Mouse (Mus musculus): ENCODE results near the gene Lamc1. TPM values are rescaled to one million over a fixed set of nuclear protein-coding genes. Genes with fewer than 3 reads are reported as not detected.

The Lamc1 gene
- total RNA-seq, 2 experiments from 2014 or later, result 23.2 to 29.4 TPM

GRCm38 (mm10) chr1:153274611-153275010, 58.0 kb downstream of the Lamc1 start:
- intact Hi-C loops (cut with DNase I), result no loop called here
- DNase-seq (ENCODE audit: low spot score in 2 of 2), result no peak

DNA sequence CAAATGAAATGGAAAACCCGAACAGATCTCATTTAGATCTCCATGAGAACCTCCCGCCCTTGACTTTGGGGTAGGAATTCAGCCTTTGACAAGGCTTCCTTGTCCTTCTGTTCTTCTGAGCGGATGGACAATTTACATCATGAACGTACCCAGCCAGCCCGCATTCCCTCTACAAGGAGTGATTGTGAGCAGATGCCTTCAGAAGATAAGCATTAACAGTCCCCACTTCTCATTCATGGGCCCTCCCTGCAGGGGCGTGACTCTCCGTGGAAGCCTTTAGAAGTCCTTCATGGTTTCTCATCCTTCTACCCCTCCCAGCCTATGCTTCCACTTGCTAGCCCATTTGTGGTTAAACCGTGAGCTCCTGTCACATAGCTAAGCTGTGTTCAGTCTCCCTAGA, 58.9 kb downstream of the Lamc1 start:
- DNase-seq (ENCODE audit: low spot score in 2 of 2), result peak in 1 of 2 experiments; percentile 34
- intact Hi-C loops (cut with DNase I), result no loop called here

DNA sequence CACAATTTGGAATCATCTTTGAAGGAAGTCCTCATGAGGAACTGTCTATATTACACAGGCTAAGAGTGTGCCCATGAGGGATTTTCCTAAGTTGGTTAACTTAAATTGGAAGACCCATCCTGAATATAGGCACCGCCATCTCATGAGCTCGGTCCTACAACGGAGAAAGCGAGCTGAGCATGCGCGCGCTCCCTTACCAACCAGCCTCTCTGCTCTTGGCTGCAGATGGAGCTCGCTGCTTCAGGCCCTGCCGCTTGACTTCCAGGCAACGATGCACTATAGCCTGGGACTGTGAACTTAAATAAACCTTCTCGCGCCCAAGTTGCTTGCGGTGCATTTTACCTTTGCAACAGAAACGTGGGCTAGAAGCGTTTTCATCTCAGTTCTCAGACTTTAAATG, 61.8 kb downstream of the Lamc1 start:
- intact Hi-C loops (cut with DNase I), result no loop called here
- DNase-seq (ENCODE audit: low spot score in 2 of 2), result no peak

DNA sequence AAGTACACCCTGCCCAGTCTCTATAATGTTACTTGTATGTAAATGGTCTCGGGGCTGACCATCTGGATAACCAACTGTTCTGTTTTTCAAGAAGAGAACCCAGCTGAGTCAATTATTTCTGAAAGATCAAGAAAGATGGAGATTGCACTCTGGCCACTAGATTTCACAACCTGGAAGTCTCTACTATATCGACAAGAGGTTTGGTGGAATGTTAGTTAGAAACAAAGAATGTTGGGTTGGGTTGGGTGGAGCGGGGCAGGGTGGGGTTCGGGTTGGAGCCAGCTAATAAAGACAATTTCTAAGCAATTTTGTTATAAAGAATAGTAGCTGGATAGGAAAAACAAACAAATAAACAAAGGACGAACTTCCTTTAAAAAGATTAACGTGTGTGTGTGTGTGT, 62.9 kb downstream of the Lamc1 start:
- intact Hi-C loops (cut with DNase I), result loop anchor here (5.0 kb wide), 1 partner anchor 63 kb away; the partner anchor contains the start of gene Lamc1
- DNase-seq (ENCODE audit: low spot score in 2 of 2), result no peak

GRCm38 (mm10) chr1:153268806-153269309, 63.7 kb downstream of the Lamc1 start:
- intact Hi-C loops (cut with DNase I), result loop anchor here (5.0 kb wide), 1 partner anchor 63 kb away; the partner anchor contains the start of gene Lamc1
- DNase-seq (ENCODE audit: low spot score in 2 of 2), result no peak

DNA sequence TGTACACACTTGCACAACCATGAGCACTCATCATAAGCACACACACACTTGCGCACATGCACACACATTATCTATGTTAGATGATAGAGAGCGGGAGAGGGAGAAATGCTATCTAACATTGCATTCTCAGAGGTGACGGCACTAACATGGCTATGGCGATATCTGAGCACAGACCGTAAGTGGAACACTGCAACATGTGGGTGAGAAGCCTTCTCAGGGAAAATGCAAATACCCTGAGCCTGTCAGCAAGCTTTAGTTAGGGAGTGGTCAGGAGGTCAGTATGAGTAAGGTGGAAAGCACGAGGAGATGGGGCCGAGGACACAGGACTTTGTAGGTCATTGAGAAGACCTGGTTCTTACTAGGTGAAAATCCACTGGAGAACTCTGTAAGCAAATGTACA, 64.3 kb downstream of the Lamc1 start:
- intact Hi-C loops (cut with DNase I), result loop anchor here (5.0 kb wide), 1 partner anchor 64 kb away; the partner anchor contains the start of gene Lamc1

DNA sequence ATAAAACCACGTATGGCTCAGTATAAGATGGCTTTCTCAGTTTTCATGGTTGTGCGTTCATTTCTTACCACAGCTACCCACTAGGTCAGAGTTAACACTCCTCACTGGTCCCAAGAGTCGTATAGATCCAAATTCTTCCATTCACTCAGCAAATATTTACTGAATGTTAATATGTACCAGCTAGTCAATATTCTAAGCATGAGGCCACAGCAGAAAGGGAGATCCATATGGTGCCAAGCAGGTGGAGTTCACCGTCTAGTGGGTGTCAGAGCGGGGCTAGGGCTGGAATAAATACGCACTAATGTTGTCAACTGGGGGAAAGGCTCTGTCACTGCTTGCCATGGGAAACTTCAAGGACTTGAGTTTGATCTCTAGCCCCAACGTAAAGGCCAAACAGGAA, 64.9 kb downstream of the Lamc1 start:
- DNase-seq (ENCODE audit: low spot score in 2 of 2), result no peak
- intact Hi-C loops (cut with DNase I), result loop anchor here (5.0 kb wide), 1 partner anchor 65 kb away; the partner anchor contains the start of gene Lamc1

More for the DNA sequence above, 64.3 kb downstream of the Lamc1 start:
- DNase-seq (ENCODE audit: low spot score in 2 of 2), result no peak

GRCm38 (mm10) chr1:153266891-153267290, 65.7 kb downstream of the Lamc1 start:
- intact Hi-C loops (cut with DNase I), result loop anchor here (5.0 kb wide), 1 partner anchor 65 kb away; the partner anchor contains the start of gene Lamc1
- DNase-seq (ENCODE audit: low spot score in 2 of 2), result peak in 1 of 2 experiments; percentile 65

GRCm38 (mm10) chr1:153265579-153265978, 67.0 kb downstream of the Lamc1 start:
- intact Hi-C loops (cut with DNase I), result loop anchor here (5.0 kb wide), 1 partner anchor 67 kb away; the partner anchor contains the start of gene Lamc1
- no peak for DNase-seq (ENCODE audit: low spot score in 2 of 2)

DNA sequence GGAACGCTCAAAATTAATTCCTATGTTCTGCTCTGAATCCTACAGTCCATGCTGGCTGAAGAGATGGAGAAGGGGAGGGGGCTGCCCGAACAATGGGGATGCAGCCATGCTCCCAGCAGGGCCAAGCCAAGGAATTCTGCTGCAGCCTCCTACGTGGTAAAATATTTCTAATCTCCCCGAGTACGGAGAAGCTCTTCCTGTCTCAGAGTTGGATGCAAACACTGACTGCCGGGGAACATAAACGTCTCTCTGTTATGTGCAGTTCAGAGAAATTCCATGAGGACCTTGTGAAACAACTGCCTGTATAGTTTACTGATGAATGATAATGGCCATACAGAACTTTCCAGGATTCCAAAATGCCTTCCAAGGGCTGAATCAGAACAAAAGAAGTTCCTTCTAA, 67.5 kb downstream of the Lamc1 start:
- DNase-seq (ENCODE audit: low spot score in 2 of 2), result no peak
- intact Hi-C loops (cut with DNase I), result loop anchor here (5.0 kb wide), 1 partner anchor 67 kb away; the partner anchor contains the start of gene Lamc1

DNA sequence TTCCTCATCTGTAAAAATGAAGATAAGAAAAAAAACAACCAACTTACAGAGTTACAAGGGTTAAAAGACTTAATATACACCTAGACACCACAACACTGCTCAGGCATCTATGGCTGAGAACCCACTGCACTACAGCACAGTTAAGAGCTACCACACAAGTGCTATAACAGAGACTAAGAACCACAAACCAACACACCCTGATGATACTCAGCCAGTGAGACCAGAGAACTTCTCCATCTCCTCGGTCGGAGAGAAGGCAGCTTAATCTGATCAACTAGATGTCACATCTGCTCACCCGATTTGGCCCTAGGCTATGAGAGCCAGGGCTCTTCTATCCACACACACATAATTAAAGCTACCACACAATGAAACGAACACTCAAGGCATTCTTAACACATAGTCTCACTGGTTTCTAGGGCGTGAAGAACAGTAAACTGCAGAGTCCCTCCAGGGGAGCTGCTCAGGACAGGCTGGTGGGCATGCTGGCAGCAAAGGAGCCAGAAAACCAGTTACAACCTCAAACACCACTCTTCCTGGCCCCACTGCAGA, 72.8 kb downstream of the Lamc1 start:
- intact Hi-C loops (cut with DNase I), result no loop called here
- DNase-seq (ENCODE audit: low spot score in 2 of 2), result no peak

GRCm38 (mm10) chr1:153252540-153253210, 79.9 kb downstream of the Lamc1 start:
- DNase-seq (ENCODE audit: low spot score in 2 of 2), result no peak
- intact Hi-C loops (cut with DNase I), result no loop called here

- intact Hi-C loops (cut with DNase I), result no loop called here
- no peak for DNase-seq (ENCODE audit: low spot score in 2 of 2)
These were observed 80.9 kb downstream of the Lamc1 start for GRCm38 (mm10) chr1:153251590-153252206.

DNA sequence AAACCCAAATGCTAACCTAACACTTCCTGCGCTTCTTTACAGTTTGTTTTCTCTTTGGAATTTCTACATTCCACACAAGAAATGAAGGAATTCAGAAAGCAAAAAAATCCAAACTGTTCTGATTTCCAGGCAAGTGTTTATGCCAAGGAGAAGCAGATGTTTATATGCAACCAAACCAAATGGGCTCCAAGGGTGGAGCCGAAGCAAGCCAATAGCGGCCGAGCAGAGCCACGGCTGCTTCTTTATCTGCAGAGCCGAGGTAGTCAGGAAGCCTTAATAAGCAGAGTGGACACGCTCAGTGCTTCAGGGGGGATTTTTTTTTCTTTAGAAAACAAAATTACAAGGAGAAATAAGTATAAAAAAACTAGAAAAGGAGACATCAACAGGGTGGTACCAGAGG, 91.2 kb downstream of the Lamc1 start:
- no peak for DNase-seq (ENCODE audit: low spot score in 2 of 2)
- intact Hi-C loops (cut with DNase I), result no loop called here

GRCm38 (mm10) chr1:153235576-153235975, 97.0 kb downstream of the Lamc1 start:
- intact Hi-C loops (cut with DNase I), result no loop called here

DNA sequence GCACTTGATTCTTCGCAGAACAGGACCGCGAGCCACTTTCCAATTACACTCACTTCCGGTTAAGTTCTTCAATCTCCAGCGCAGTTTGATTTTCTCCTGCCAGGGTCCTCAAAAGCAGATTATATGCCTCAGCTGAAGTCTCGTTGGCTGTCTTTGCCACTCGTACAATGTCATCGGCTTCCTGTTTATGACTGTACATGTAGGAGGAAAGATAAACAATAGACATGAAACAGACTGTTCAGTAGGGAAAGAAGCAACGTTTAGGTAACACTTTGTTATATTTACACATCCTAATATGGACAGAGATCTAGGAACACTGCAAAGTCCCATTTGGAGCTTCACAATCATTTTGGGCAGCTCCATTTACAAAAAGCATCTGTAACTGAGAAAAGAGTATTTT, 100.9 kb downstream of the Lamc1 start:
- intact Hi-C loops (cut with DNase I), result no loop called here

More at GRCm38 (mm10) chr1:153235576-153235975, 97.0 kb downstream of the Lamc1 start:
- no peak for DNase-seq (ENCODE audit: low spot score in 2 of 2)

DNA sequence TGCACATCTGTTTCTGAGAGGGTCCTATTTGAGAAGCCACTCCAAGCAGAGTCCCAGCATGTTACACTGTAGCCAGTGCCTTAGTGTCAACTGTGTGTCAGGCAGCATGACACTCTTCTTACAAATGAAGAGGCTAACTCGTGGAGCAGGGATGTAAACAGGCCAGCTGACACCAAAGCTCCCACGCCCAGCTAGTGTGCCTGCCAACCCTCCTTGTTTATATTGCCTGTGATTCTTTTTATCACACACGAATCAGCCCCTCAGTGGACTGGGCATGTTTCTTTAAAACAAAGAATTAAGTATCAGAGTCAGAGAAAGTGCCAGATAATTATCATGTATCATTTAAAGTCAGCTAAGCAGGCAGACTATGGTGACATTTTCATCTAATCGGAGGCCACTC, 104.7 kb downstream of the Lamc1 start:
- intact Hi-C loops (cut with DNase I), result no loop called here
- no peak for DNase-seq (ENCODE audit: low spot score in 2 of 2)

More for the DNA sequence above, 100.9 kb downstream of the Lamc1 start:
- no peak for DNase-seq (ENCODE audit: low spot score in 2 of 2)

GRCm38 (mm10) chr1:153227096-153227495, 105.5 kb downstream of the Lamc1 start:
- no peak for DNase-seq (ENCODE audit: low spot score in 2 of 2)
- intact Hi-C loops (cut with DNase I), result no loop called here

GRCm38 (mm10) chr1:153225786-153226725, 106.5 kb downstream of the Lamc1 start:
- peak; percentile 38 to 77 for DNase-seq (ENCODE audit: low spot score in 2 of 2)
- intact Hi-C loops (cut with DNase I), result loop anchor here (2.0 kb wide), 1 partner anchor 107 kb away; the partner anchor contains the start of gene Lamc1

Measured in left cerebral cortex, postnatal 25 days (tissue).